Mouse (Mus musculus) liver, postnatal 0 days (tissue): Measurements from ENCODE around the gene Gm44596. TPM values are rescaled to one million over a fixed set of nuclear protein-coding genes. Genes with fewer than 3 reads are reported as not detected.

Experiments used
- ATAC-seq: fragments of 200-750 bp; cut with Nextera tagmentation; 2 replicates; pipeline ENCODE4 v1.8.0; 2017; ENCODE audit warnings: mild to moderate bottlenecking, moderate library complexity
- DNase-seq: peaks from one replicate; pipeline ENCODE4 v3.0.0-alpha.2; 2016
- H3K27ac ChIP-seq: fragments of 300-500 bp; sonication (generic); 2 replicates; pipeline ENCODE4 v1.5.1; 2014; ENCODE audit warnings: antibody characterized with exemption, moderate library complexity, mild to moderate bottlenecking, low read depth
- H3K27me3 ChIP-seq: fragments of 300-500 bp; sonication (generic); 2 replicates; pipeline ENCODE4 v1.6.1; 2014; ENCODE audit warnings: low read length, control low read depth, mixed read lengths; ENCODE audit not compliant: insufficient read depth
- H3K36me3 ChIP-seq: fragments of 300-500 bp; sonication (generic); replicated peaks from 2 replicates; pipeline ENCODE4 v1.6.1; 2014; ENCODE audit warnings: mild to moderate bottlenecking, control low read depth, low read length, moderate library complexity, mixed read lengths; ENCODE audit not compliant: insufficient read depth
- H3K4me1 ChIP-seq: fragments of 300-500 bp; sonication (generic); 2 replicates; pipeline ENCODE4 v1.6.1; 2014; ENCODE audit warnings: antibody characterized with exemption, mild to moderate bottlenecking, control low read depth; ENCODE audit not compliant: insufficient read depth
- H3K4me2 ChIP-seq: fragments of 300-500 bp; sonication (generic); 2 replicates; pipeline ENCODE4 v1.6.1; 2014; ENCODE audit warnings: low read depth, mild to moderate bottlenecking, low read length, moderate library complexity, mixed read lengths
- H3K4me3 ChIP-seq: fragments of 300-500 bp; sonication (generic); 2 replicates; pipeline ENCODE4 v1.5.1; 2014; ENCODE audit warnings: low read depth, low read length
- H3K9ac ChIP-seq: fragments of 300-500 bp; sonication (generic); replicated peaks from 2 replicates; pipeline ENCODE4 v1.6.1; 2014; ENCODE audit warnings: mild to moderate bottlenecking, moderate library complexity
- H3K9me3 ChIP-seq: fragments of 300-500 bp; sonication (generic); 2 replicates; pipeline ENCODE4 v1.6.1; 2016; ENCODE audit warnings: mild to moderate bottlenecking, control low read depth, low read length, mixed read lengths
- CTCF ChIP-seq: sonication (generic); IDR thresholded peaks from 2 replicates; pipeline ENCODE4 v1.5.1; 2016; ENCODE audit warnings: antibody characterized with exemption, low read depth
- EP300 ChIP-seq: IDR thresholded peaks from 2 replicates; pipeline ENCODE4 v1.6.1; 2016; ENCODE audit warnings: antibody characterized with exemption, low read depth, mild to moderate bottlenecking
- WGBS: fragments of 180-500 bp; shearing (Covaris S2); extraction: QIAGEN DNeasy Blood & Tissue Kit; methylation state at CpG from one replicate; pipeline ENCODE4 v1.1.7; 2014; ENCODE audit not compliant: insufficient replicate concordance; 5-methylcytosine and 5-hydroxymethylcytosine counted together
- polyA plus RNA-seq: library from polyadenylated mRNA; unstranded; fragments of >200 nt; fragmentation: Nextera tagmentation; extraction: Ambion mirVana; gene quantifications from 2 replicates; pipeline ENCODE4 v1.2.1, GENCODE M21; 2015

Gm44596 gene
- polyA plus RNA-seq, 1 experiment from 2014 or later = not detected

DNA sequence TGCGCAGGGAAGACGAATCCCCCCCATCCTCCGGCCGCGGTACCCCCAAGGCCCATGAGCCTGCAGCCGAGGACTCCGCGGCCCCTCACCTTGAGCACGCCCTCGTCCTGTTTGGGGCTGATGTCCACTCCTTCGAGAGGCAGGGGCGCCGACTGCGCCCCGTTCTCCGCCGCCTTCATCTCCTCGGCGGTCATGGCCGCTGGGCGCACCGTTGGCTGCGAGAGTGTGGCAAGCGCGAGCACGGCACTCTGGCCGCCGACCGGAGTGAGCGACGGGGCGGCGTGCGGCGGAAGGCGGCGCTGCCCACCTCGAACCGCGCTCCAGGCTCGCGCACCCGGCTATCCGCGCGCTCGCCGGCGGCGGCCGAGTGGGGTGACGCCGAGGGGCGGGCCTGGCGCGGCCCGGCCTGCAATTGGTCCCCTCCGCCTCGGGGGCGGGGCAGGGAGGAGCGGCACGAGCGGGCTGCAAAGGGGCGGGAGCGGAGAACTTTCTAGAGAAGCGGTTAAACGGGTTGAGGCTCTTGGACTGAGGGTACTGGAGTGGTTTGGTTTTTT is 63.1 kb downstream of the Gm44596 start, which contains the start of gene Fkbp4:
Gene Fkbp4 (minus strand): TSS at position 361 of the 554 bp plus-strand sequence.
- Histone ChIP-seq H3K4me2 (peak within 1 kb of the TSS; percentile 91), H3K4me1 (peaks cover 23% of the 10 kb centered on the region), H3K4me3 (peak within 1 kb of the TSS; percentile 83), H3K36me3 (peaks cover 23% of the 10 kb centered on the region), H3K27me3 (no peaks in the 10 kb centered on the region), H3K9ac (peak within 1 kb of the TSS; percentile 77), H3K27ac (peak within 1 kb of the TSS; percentile 79), H3K9me3 (no peaks in the 10 kb centered on the region)
- DNase-seq (peak; percentile 94), ATAC-seq (peak; percentile 93)
- WGBS = 1% methylated on average over 64 of the region's 67 CpGs
- TF ChIP-seq CTCF (peak; percentile 24), EP300 (no peak)

DNA sequence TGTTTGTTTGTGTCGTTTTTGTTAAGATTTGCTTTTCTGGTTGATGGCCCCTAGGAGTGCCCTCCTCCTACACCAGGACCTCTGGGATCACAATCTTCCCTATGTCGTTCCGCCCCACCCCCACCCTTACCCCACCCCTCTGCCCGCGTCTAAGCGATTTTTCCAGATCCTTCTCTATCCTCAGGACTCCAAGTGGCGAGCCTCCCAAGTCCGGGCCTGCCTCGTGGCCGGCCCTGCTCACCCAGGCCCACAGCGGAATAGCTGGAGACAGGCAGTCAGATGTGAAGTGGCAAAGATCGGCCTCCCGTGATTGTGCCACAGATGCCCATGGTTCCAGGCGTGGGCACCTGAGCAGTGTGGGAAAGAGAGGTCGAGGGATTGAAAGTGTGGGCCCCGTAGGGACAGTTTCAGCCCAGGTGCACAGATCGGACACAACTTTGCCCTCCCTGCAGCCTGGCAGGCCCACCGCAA is 63.6 kb downstream of the Gm44596 start:
- no peaks in the 10 kb centered on the region for H3K27me3 ChIP-seq
- 22% methylated on average over 18 of the region's 18 CpGs for WGBS
- H3K9ac ChIP-seq = peak overlapping the region; percentile 77
- TF ChIP-seq EP300 = no peak
- no peak overlapping the region for H3K27ac ChIP-seq
- H3K4me2 ChIP-seq = peak overlapping the region; percentile 91
- no peaks in the 10 kb centered on the region for H3K9me3 ChIP-seq
- ATAC-seq = peak; percentile 9
- H3K4me1 ChIP-seq = peaks cover 23% of the 10 kb centered on the region
- no peak for DNase-seq
- peak overlapping the region; percentile 83 for H3K4me3 ChIP-seq
- peaks cover 18% of the 10 kb centered on the region for H3K36me3 ChIP-seq

GRCm38 (mm10) chr6:128440238-128440637 is 64.9 kb downstream of the Gm44596 start:
- Histone ChIP-seq H3K4me3 (no peak overlapping the region), H3K27ac (no peak overlapping the region), H3K36me3 (peaks cover 7% of the 10 kb centered on the region; the same call in 1 of the 2 replicates), H3K9ac (no peak overlapping the region), H3K4me1 (peaks cover 21% of the 10 kb centered on the region), H3K4me2 (no peak overlapping the region), H3K27me3 (no peaks in the 10 kb centered on the region), H3K9me3 (no peaks in the 10 kb centered on the region)
- no peak for ATAC-seq
- DNase-seq = no peak
- WGBS = 78% methylated on average over 2 of the region's 2 CpGs
- TF ChIP-seq EP300 (no peak), CTCF (peak; percentile 25; the same call in 1 of the 2 replicates)

GRCm38 (mm10) chr6:128445761-128446535 is 70.6 kb downstream of the Gm44596 start:
- ATAC-seq (peak; percentile 70), DNase-seq (peak; percentile 40)
- Histone ChIP-seq H3K9ac (no peak overlapping the region; the same call in 1 of the 2 replicates), H3K27ac (no peak overlapping the region), H3K4me3 (peak overlapping the region; percentile 25), H3K36me3 (no peaks in the 10 kb centered on the region), H3K27me3 (no peaks in the 10 kb centered on the region), H3K9me3 (no peaks in the 10 kb centered on the region), H3K4me2 (peak overlapping the region; percentile 47), H3K4me1 (peaks cover 3% of the 10 kb centered on the region; the same call in 1 of the 2 replicates)
- WGBS = 20% methylated on average over 14 of the region's 14 CpGs
- TF ChIP-seq EP300 (no peak), CTCF (peak; percentile 74)

DNA sequence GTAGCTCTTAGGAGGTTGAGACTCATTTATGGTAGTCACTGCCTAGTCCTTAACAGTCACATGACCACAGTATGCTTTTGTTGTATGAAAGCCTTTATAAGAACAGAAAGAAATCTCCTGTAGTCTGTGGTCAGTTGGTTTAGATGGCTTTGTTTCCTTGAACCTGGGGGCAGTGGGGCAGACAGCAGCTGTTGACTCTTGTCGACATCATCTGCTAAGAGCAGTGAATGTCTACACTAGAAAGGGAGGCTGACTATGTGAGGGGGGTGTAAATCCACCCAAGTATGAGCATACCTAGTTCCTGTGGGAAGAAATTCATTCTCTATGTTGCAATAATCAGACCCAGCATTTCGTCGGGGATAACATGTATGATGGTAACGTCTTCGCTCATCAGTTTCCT is 71.8 kb downstream of the Gm44596 start:
- H3K27ac ChIP-seq = no peak overlapping the region
- H3K4me2 ChIP-seq = no peak overlapping the region
- H3K9ac ChIP-seq = no peak overlapping the region
- no peaks in the 10 kb centered on the region for H3K9me3 ChIP-seq
- WGBS = 78% methylated on average over 5 of the region's 5 CpGs
- no peaks in the 10 kb centered on the region for H3K36me3 ChIP-seq
- ATAC-seq = no peak
- no peak overlapping the region for H3K4me3 ChIP-seq
- H3K27me3 ChIP-seq = no peaks in the 10 kb centered on the region
- DNase-seq = no peak
- peaks cover 3% of the 10 kb centered on the region; the same call in 1 of the 2 replicates for H3K4me1 ChIP-seq
- TF ChIP-seq EP300 = no peak
- TF ChIP-seq CTCF = no peak

DNA sequence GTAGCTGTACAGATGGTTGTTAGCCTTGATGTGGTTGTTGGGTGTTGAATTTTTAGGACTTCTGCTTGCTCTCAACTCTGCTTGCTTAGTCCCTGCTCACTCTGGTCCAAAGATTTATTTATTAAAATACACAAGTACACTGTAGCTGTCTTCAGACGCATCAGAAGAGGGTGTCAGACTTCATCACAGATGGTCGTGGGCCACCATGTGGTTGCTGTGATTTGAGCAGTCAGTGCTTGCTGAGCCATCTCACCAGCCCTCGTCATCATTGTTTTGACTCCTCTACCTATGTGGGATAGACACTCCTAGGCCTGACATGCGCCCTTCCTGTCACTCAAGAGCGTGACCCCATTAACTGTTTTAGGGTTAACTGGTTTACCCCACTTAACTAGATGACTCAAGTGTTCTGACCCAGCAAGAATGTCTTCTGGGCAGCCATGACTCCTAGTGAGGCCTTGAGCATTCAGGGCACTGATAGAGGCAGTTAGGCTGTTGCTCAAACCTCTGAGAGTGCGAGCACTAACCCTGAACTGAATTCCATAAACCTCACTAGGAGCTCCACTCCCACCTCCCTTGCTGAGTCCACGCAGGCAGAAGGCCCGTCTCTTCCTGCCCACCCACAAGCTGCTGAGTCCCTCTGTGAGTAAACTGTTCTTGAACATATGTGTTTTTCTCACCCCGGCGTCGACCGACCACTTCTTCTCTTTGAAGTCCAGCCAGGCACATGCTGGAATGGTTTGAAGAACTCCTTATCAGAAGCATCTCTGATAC is 80.7 kb downstream of the Gm44596 start:
- TF ChIP-seq EP300 (no peak), CTCF (no peak)
- 69% methylated on average over 12 of the region's 12 CpGs for WGBS
- Histone ChIP-seq H3K27ac (no peak overlapping the region), H3K4me3 (no peak overlapping the region), H3K36me3 (no peaks in the 10 kb centered on the region), H3K4me1 (no peaks in the 10 kb centered on the region), H3K4me2 (no peak overlapping the region), H3K9ac (no peak overlapping the region), H3K27me3 (no peaks in the 10 kb centered on the region), H3K9me3 (no peaks in the 10 kb centered on the region)
- ATAC-seq (no peak), DNase-seq (no peak)

Other genes with a start within 250 kb of the Gm44596 start
- 17.7 and 19.6 TPM in 2 replicates for gene Tspan9, start 231.9 kb upstream of the Gm44596 start, polyA plus RNA-seq
- gene Tead4, start 74.7 kb upstream of the Gm44596 start, polyA plus RNA-seq = 0.28 and 0.34 TPM in 2 replicates
- 0.81 and 1.2 TPM in 2 replicates for gene Tulp3, start 19.7 kb upstream of the Gm44596 start, polyA plus RNA-seq
- gene Rhno1, start 12.6 kb upstream of the Gm44596 start, polyA plus RNA-seq = 30.0 and 31.3 TPM in 2 replicates
- 5.5 and 5.7 TPM in 2 replicates for gene Foxm1, start 12.5 kb upstream of the Gm44596 start, polyA plus RNA-seq
- gene Tex52, start within 50 bp of the Gm44596 start, polyA plus RNA-seq = not detected in 2 replicates
- 0.42 and 0.45 TPM in 2 replicates for gene Nrip2, start 23.8 kb downstream of the Gm44596 start, polyA plus RNA-seq
- gene Itfg2, start 49.4 kb downstream of the Gm44596 start, polyA plus RNA-seq = 5.6 and 7.7 TPM in 2 replicates
- gene Fkbp4, start 63.2 kb downstream of the Gm44596 start, polyA plus RNA-seq = 79.9 and 80.2 TPM in 2 replicates
- 1,244 and 1,400 TPM in 2 replicates for gene Pzp, start 151.2 kb downstream of the Gm44596 start, polyA plus RNA-seq
- 29.7 and 30.6 TPM in 2 replicates for gene A2ml1, start 206.1 kb downstream of the Gm44596 start, polyA plus RNA-seq
- 0.15 and 0.36 TPM in 2 replicates for gene Klrb1a, start 248.0 kb downstream of the Gm44596 start, polyA plus RNA-seq